Mouse (Mus musculus): ENCODE measurements around the gene Ddx42. TPM values are rescaled to one million over a fixed set of nuclear protein-coding genes. Genes with fewer than 3 reads are reported as not detected.

Ddx42 gene
- polyA plus RNA-seq, 1 experiment from 2014 or later: 112 TPM

DNA sequence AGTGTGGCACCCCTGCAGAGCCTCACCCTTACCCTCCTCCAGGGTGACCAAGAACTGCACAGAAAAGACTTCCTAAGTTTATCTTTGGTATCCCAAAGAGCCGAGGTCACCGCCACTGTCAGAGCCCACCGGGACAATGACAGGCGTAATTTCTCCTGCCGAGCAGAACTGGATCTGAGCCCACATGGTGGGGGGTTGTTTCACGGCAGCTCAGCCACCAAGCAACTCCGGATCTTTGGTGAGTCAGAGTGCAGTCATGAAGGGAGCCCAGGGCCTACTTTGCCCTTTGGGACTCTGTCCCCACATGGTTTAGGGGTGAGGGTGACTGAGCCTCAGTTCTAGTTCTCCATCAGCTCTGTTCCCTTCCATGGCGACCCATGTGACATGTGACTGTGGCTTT, 67.4 kb downstream of the Ddx42 start:
- no peaks in the 10 kb centered on the region; the same call in 1 of the 2 replicates for H3K4me1 ChIP-seq (replicated peaks; ENCODE audit: control insufficient read depth, insufficient read depth, low read length)
- no peak overlapping the region for H3K9ac ChIP-seq (replicated peaks; ENCODE audit: low read depth, low read length)
- no peaks in the 10 kb centered on the region for H3K36me3 ChIP-seq (ENCODE audit: control insufficient read depth, insufficient read depth)
- no peaks in the 10 kb centered on the region for H3K27me3 ChIP-seq (replicated peaks; ENCODE audit: control insufficient read depth, insufficient read depth, low read length)
- no peaks in the 10 kb centered on the region for H3K9me3 ChIP-seq (ENCODE audit: control insufficient read depth, low read length)
- no peak overlapping the region for H3K4me2 ChIP-seq (ENCODE audit: low read length)
- 72% methylated on average over 8 of the region's 8 CpGs for WGBS
- no peak for ATAC-seq
- no peak overlapping the region for H3K4me3 ChIP-seq (replicated peaks; ENCODE audit: low read length)
- no peak overlapping the region for H3K27ac ChIP-seq (ENCODE audit: low read length)

DNA sequence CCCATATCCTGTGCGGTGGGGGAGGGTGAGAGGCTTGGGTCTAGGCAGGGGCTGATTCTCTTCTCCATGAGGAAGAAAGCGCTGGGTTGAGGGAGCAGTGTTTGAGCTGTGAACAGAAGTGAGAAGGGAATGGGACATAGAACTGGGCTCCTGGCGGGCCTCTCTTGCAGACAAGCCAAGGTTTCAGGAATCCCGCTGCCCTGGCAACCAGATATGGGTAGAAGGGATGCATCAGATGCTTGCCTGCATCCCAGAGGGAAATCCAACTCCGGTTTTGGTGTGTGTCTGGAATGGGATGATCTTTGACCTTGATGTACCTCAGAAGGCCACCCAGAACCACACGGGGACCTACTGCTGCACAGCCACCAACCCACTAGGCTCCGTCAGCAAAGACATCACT, 69.5 kb downstream of the Ddx42 start:
- H3K27me3 ChIP-seq (replicated peaks; ENCODE audit: control insufficient read depth, insufficient read depth, low read length): no peaks in the 10 kb centered on the region
- H3K36me3 ChIP-seq (ENCODE audit: control insufficient read depth, insufficient read depth): no peaks in the 10 kb centered on the region
- H3K9ac ChIP-seq (replicated peaks; ENCODE audit: low read depth, low read length): no peak overlapping the region
- H3K4me1 ChIP-seq (replicated peaks; ENCODE audit: control insufficient read depth, insufficient read depth, low read length): no peaks in the 10 kb centered on the region; the same call in 1 of the 2 replicates
- H3K4me3 ChIP-seq (replicated peaks; ENCODE audit: low read length): no peak overlapping the region
- 93% methylated on average over 7 of the region's 7 CpGs for WGBS
- H3K4me2 ChIP-seq (ENCODE audit: low read length): no peak overlapping the region
- no peak overlapping the region for H3K27ac ChIP-seq (ENCODE audit: low read length)
- H3K9me3 ChIP-seq (ENCODE audit: control insufficient read depth, low read length): no peaks in the 10 kb centered on the region
- ATAC-seq: no peak

DNA sequence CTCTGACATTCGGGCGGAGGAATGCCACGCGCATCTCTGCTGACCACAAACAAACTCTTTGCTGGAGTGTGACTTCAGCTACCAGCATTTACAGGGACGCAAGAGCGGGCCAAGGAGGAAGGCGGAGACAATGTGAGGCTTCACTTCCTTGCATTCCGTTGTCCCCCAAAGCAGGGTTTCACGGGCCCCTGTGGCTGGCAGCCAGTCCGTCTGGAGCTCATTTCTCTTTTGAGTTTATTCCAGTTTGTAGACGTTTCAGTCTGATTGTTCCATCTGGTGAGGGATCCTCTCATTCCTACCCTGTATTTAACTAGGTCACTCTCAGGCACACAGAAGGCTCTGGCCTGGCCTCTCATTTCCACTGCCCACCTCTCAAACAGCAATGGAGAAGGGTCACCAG, 70.3 kb downstream of the Ddx42 start:
- no peak overlapping the region for H3K9ac ChIP-seq (replicated peaks; ENCODE audit: low read depth, low read length)
- H3K27ac ChIP-seq (ENCODE audit: low read length): no peak overlapping the region
- H3K4me1 ChIP-seq (replicated peaks; ENCODE audit: control insufficient read depth, insufficient read depth, low read length): no peaks in the 10 kb centered on the region; the same call in 1 of the 2 replicates
- H3K27me3 ChIP-seq (replicated peaks; ENCODE audit: control insufficient read depth, insufficient read depth, low read length): no peaks in the 10 kb centered on the region
- WGBS: 53% methylated on average over 11 of the region's 11 CpGs
- no peak overlapping the region for H3K4me3 ChIP-seq (replicated peaks; ENCODE audit: low read length)
- H3K4me2 ChIP-seq (ENCODE audit: low read length): no peak overlapping the region
- no peak for ATAC-seq
- H3K36me3 ChIP-seq (ENCODE audit: control insufficient read depth, insufficient read depth): no peaks in the 10 kb centered on the region
- no peaks in the 10 kb centered on the region for H3K9me3 ChIP-seq (ENCODE audit: control insufficient read depth, low read length)

DNA sequence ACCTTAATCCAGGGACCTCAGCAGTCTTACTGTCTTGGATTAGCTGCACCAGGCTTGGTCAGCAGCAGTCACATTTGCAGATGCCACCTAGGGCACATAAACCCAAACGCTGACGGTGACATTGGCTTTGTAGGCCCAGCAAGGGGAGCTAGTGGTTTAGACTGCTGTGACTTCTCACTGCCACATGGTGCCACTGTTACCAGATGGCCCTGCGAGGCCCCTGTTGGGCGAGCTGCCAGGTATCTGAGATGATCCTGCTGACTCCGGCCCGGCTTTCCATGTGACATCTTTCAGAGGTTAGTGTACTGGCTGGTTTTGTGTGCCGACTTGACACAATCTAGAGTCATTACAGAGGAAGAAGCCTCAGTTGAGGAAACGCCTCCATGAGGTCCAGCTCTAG, 72.6 kb downstream of the Ddx42 start:
- Histone ChIP-seq H3K4me1 (replicated peaks; ENCODE audit: control insufficient read depth, insufficient read depth, low read length) (no peaks in the 10 kb centered on the region; the same call in 1 of the 2 replicates), H3K9ac (replicated peaks; ENCODE audit: low read depth, low read length) (no peak overlapping the region), H3K4me3 (replicated peaks; ENCODE audit: low read length) (no peak overlapping the region), H3K36me3 (ENCODE audit: control insufficient read depth, insufficient read depth) (no peaks in the 10 kb centered on the region), H3K27me3 (replicated peaks; ENCODE audit: control insufficient read depth, insufficient read depth, low read length) (no peaks in the 10 kb centered on the region), H3K27ac (ENCODE audit: low read length) (no peak overlapping the region), H3K9me3 (ENCODE audit: control insufficient read depth, low read length) (no peaks in the 10 kb centered on the region), H3K4me2 (ENCODE audit: low read length) (no peak overlapping the region)
- WGBS: 74% methylated on average over 8 of the region's 8 CpGs
- ATAC-seq: no peak

DNA sequence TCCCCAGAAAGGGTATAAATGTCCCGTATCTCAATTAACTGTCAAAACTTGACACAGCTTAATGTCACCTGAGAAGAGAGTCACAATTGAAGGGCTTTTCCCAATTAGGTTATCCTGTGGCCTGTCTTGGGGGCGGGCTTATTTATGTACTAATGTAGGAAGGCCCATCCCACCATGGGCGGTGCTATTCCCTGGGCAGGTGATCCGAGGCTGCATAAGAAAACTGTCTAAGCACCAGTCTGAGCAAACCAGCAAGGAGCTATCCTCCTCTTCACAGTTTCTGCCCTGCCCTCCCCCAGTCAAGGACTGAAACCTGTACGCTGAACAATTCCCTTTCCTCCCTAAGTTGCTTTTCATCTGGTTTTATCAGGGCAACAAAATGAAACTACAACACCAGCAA, 73.7 kb downstream of the Ddx42 start:
- H3K9me3 ChIP-seq (ENCODE audit: control insufficient read depth, low read length): no peaks in the 10 kb centered on the region
- H3K9ac ChIP-seq (replicated peaks; ENCODE audit: low read depth, low read length): no peak overlapping the region
- no peak overlapping the region for H3K27ac ChIP-seq (ENCODE audit: low read length)
- H3K4me2 ChIP-seq (ENCODE audit: low read length): no peak overlapping the region
- no peaks in the 10 kb centered on the region for H3K36me3 ChIP-seq (ENCODE audit: control insufficient read depth, insufficient read depth)
- no peak for ATAC-seq
- 91% methylated on average over 5 of the region's 5 CpGs for WGBS
- no peaks in the 10 kb centered on the region for H3K27me3 ChIP-seq (replicated peaks; ENCODE audit: control insufficient read depth, insufficient read depth, low read length)
- no peak overlapping the region for H3K4me3 ChIP-seq (replicated peaks; ENCODE audit: low read length)
- H3K4me1 ChIP-seq (replicated peaks; ENCODE audit: control insufficient read depth, insufficient read depth, low read length): no peaks in the 10 kb centered on the region; the same call in 1 of the 2 replicates

DNA sequence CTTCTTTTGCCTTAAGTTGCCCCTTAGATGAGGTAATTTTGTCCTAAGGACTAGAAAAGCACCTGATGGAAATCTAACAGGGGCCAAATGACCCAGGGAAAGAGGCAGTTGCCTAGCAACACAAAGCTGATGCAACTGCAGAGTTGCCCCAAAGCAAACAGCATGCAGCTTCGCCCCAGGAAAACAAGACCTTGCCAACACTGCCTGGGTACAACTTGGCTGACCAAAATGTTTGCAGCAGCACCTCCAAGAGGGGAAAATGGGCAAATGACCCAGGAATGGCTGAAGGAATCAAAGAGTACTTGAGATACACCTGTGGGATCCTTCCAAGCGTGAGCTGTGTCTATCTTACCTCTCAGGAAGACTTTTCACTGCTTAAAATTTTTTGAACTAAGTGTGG, 75.1 kb downstream of the Ddx42 start:
- 86% methylated on average over 2 of the region's 2 CpGs for WGBS
- no peak overlapping the region for H3K27ac ChIP-seq (ENCODE audit: low read length)
- no peak overlapping the region for H3K4me2 ChIP-seq (ENCODE audit: low read length)
- no peaks in the 10 kb centered on the region; the same call in 1 of the 2 replicates for H3K4me1 ChIP-seq (replicated peaks; ENCODE audit: control insufficient read depth, insufficient read depth, low read length)
- no peaks in the 10 kb centered on the region for H3K9me3 ChIP-seq (ENCODE audit: control insufficient read depth, low read length)
- H3K4me3 ChIP-seq (replicated peaks; ENCODE audit: low read length): no peak overlapping the region
- no peaks in the 10 kb centered on the region for H3K36me3 ChIP-seq (ENCODE audit: control insufficient read depth, insufficient read depth)
- H3K27me3 ChIP-seq (replicated peaks; ENCODE audit: control insufficient read depth, insufficient read depth, low read length): no peaks in the 10 kb centered on the region
- no peak for ATAC-seq
- no peak overlapping the region for H3K9ac ChIP-seq (replicated peaks; ENCODE audit: low read depth, low read length)

Other genes starting within 250 kb of the Ddx42 start
- 3.2 and 3.3 TPM in 2 replicates for gene Ace, start 249.0 kb upstream of the Ddx42 start, polyA plus RNA-seq (2015; fragmentation: Nextera tagmentation; extraction: Ambion mirVana)
- not detected in 2 replicates for gene Ace3, start 222.3 kb upstream of the Ddx42 start, polyA plus RNA-seq (2015; fragmentation: Nextera tagmentation; extraction: Ambion mirVana)
- gene Kcnh6, start 208.8 kb upstream of the Ddx42 start, polyA plus RNA-seq (2015; fragmentation: Nextera tagmentation; extraction: Ambion mirVana): 0.62 and 0.89 TPM in 2 replicates
- 136 and 145 TPM in 2 replicates for gene Dcaf7, start 180.1 kb upstream of the Ddx42 start, polyA plus RNA-seq (2015; fragmentation: Nextera tagmentation; extraction: Ambion mirVana)
- 7.0 and 7.5 TPM in 2 replicates for gene Taco1, start 150.9 kb upstream of the Ddx42 start, polyA plus RNA-seq (2015; fragmentation: Nextera tagmentation; extraction: Ambion mirVana)
- 14.7 and 15.6 TPM in 2 replicates for gene Map3k3, start 132.3 kb upstream of the Ddx42 start, polyA plus RNA-seq (2015; fragmentation: Nextera tagmentation; extraction: Ambion mirVana)
- 1.1 and 1.2 TPM in 2 replicates for gene Gm10840, start 56.1 kb upstream of the Ddx42 start, polyA plus RNA-seq (2015; fragmentation: Nextera tagmentation; extraction: Ambion mirVana)
- 205 and 209 TPM in 2 replicates for gene Limd2, start 56.1 kb upstream of the Ddx42 start, polyA plus RNA-seq (2015; fragmentation: Nextera tagmentation; extraction: Ambion mirVana)
- gene Strada, start 14.8 kb upstream of the Ddx42 start, polyA plus RNA-seq (2015; fragmentation: Nextera tagmentation; extraction: Ambion mirVana): 28.8 and 30.9 TPM in 2 replicates
- gene Ccdc47, start 582 bp upstream of the Ddx42 start, polyA plus RNA-seq (2015; fragmentation: Nextera tagmentation; extraction: Ambion mirVana): 110 TPM in 2 replicates
- gene Ftsj3, start 39.2 kb downstream of the Ddx42 start, polyA plus RNA-seq (2015; fragmentation: Nextera tagmentation; extraction: Ambion mirVana): 40.7 and 41.8 TPM in 2 replicates
- 270 and 287 TPM in 2 replicates for gene Psmc5, start 39.2 kb downstream of the Ddx42 start, polyA plus RNA-seq (2015; fragmentation: Nextera tagmentation; extraction: Ambion mirVana)
- gene Smarcd2, start 56.0 kb downstream of the Ddx42 start, polyA plus RNA-seq (2015; fragmentation: Nextera tagmentation; extraction: Ambion mirVana): 12.4 and 13.7 TPM in 2 replicates
- 0.11 and 0.17 TPM in 2 replicates for gene Tcam1, start 59.7 kb downstream of the Ddx42 start, polyA plus RNA-seq (2015; fragmentation: Nextera tagmentation; extraction: Ambion mirVana)
- gene Gh, start 84.9 kb downstream of the Ddx42 start, polyA plus RNA-seq (2015; fragmentation: Nextera tagmentation; extraction: Ambion mirVana): not detected in 2 replicates
- 0.65 and 0.75 TPM in 2 replicates for gene Cd79b, start 97.8 kb downstream of the Ddx42 start, polyA plus RNA-seq (2015; fragmentation: Nextera tagmentation; extraction: Ambion mirVana)
- gene Scn4a, start 136.4 kb downstream of the Ddx42 start, polyA plus RNA-seq (2015; fragmentation: Nextera tagmentation; extraction: Ambion mirVana): 0.03 TPM in 1 of 2 replicates, not detected in the other
- gene Prr29, start 148.5 kb downstream of the Ddx42 start, polyA plus RNA-seq (2015; fragmentation: Nextera tagmentation; extraction: Ambion mirVana): not detected in 2 replicates
- gene Icam2, start 171.1 kb downstream of the Ddx42 start, polyA plus RNA-seq (2015; fragmentation: Nextera tagmentation; extraction: Ambion mirVana): 10.9 and 12.6 TPM in 2 replicates

All from forebrain, embryonic 16.5 days (tissue).